Mouse (Mus musculus): ENCODE measurements at regions not wholly inside any gene's neighbourhood (a gene's known extent, or its start where the extent isn't known, plus 50 kb on each side); places are given as distances from the start of the nearest gene placed in this dataset.

DNA sequence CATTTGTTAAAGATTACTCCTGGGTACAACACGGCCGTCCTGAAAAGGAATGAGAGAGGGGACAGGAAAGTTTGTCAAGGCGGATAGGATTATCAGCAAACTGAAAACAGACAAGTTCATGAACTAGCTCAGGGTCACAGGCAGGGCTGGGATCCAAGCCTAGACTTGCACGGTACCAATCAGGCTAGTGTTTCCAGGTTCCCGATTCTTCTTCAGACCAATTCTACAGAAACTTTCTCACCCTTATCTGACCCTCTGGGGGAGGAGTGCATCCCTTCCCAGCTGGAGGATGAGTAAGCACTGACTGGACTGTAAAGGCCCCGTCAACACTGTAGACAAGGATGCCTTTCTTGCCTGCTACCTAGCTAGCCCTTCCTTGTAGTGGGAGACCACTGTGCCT is 238.3 kb upstream of the Fggy start:
- TF ChIP-seq POU5F1 (IDR thresholded peaks at IDR 0.05; ENCODE audit: borderline replicate concordance, low read length) (no peak), NANOG (IDR thresholded peaks at IDR 0.05; ENCODE audit: borderline replicate concordance, low read length) (no peak)
- H3K9me3 ChIP-seq (ENCODE audit: low read length) = no peaks in the 10 kb centered on the region

DNA sequence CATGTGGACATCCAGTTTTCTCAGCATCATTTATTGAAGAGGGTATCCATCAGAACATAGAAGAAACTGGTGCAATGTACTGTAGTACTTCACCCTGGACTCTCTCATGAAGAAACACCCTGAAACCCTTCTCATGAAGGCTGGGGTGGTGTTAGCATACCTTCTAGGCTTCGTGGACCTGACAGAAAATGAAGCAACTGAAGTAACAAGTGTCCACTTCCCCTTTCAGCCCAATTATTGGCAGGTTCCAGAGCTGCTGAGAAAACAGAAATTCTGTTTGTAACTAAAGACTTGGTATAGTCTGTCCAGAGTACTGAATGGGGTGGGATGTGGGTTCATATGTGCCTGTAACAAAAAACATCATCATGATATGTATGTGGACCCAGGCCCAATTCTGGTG is 231.4 kb upstream of the Fggy start:
- TF ChIP-seq NANOG (IDR thresholded peaks at IDR 0.05; ENCODE audit: borderline replicate concordance, low read length) (no peak), POU5F1 (IDR thresholded peaks at IDR 0.05; ENCODE audit: borderline replicate concordance, low read length) (no peak)
- no peaks in the 10 kb centered on the region for H3K9me3 ChIP-seq (ENCODE audit: low read length)
- no peaks in the 10 kb centered on the region for H3K4me1 ChIP-seq (replicated peaks; ENCODE audit: low read depth, low read length)

More for the DNA sequence above, 238.3 kb upstream of the Fggy start:
- Histone ChIP-seq H3K36me3 (ENCODE audit: insufficient read depth, low read length) (no peaks in the 10 kb centered on the region), H3K4me3 (replicated peaks; ENCODE audit: low read length) (no peak overlapping the region), H3K27me3 (ENCODE audit: insufficient read depth, low read length) (no peaks in the 10 kb centered on the region), H3K4me1 (replicated peaks; ENCODE audit: low read depth, low read length) (peaks cover 10% of the 10 kb centered on the region; the same call in 1 of the 2 replicates)

DNA sequence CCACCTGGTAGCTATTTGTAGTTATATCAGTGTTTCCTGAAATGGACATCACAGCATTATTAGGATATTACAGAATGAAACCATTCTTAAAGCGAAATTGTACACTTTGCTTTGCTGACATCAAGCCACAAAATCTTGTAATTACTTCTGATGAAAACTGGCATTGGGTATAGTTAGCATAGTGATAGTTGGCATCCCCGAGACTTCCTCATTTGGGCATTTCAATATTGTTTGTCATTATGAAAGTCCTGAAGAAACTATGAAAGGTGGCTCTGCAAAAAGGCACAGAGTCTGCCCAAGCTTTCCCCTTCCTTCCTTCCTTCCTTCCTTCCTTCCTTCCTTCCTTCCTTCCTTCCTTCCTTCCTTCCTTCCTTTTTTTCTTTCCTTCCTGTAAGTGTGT is 217.5 kb upstream of the Fggy start:
- H3K4me3 ChIP-seq (replicated peaks; ENCODE audit: low read length) = no peak overlapping the region
- H3K4me1 ChIP-seq (replicated peaks; ENCODE audit: low read depth, low read length) = no peaks in the 10 kb centered on the region
- TF ChIP-seq NANOG (IDR thresholded peaks at IDR 0.05; ENCODE audit: borderline replicate concordance, low read length) (no peak), POU5F1 (IDR thresholded peaks at IDR 0.05; ENCODE audit: borderline replicate concordance, low read length) (no peak), CTCF (conservative IDR thresholded peaks at IDR 0.05; ENCODE audit: low read length) (no peak)
- 0 out of 2 replicates have a peak, but pooled peaks cover 5% of the 10 kb centered on the region for H3K9me3 ChIP-seq (ENCODE audit: low read length)
- H3K36me3 ChIP-seq (ENCODE audit: insufficient read depth, low read length) = no peaks in the 10 kb centered on the region
- no peaks in the 10 kb centered on the region for H3K27me3 ChIP-seq (ENCODE audit: insufficient read depth, low read length)

More for the DNA sequence above, 231.4 kb upstream of the Fggy start:
- H3K36me3 ChIP-seq (ENCODE audit: insufficient read depth, low read length) = no peaks in the 10 kb centered on the region
- H3K4me3 ChIP-seq (replicated peaks; ENCODE audit: low read length) = no peak overlapping the region
- no peaks in the 10 kb centered on the region for H3K27me3 ChIP-seq (ENCODE audit: insufficient read depth, low read length)

DNA sequence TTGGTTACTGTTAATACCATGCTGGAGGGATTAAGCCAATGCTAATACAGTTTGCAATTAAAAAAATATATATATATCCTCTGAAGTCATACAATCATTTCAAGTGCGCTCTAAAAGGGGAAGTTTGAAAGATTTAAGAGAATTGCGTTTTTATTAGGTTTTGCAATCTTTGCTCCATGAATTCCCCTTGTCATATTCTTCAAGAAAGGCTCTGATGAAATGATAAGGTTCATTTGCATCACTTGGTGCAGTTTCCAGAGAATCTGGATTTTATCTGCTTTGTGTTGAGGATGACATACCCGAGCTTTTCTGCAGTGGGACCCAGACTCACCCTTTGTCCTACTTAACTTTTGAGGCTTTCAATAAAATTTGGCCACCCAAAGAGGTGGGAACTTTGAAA is 216.4 kb upstream of the Fggy start:
- no peaks in the 10 kb centered on the region for H3K4me1 ChIP-seq (replicated peaks; ENCODE audit: low read depth, low read length)
- TF ChIP-seq CTCF (conservative IDR thresholded peaks at IDR 0.05; ENCODE audit: low read length) (no peak), NANOG (IDR thresholded peaks at IDR 0.05; ENCODE audit: borderline replicate concordance, low read length) (no peak), POU5F1 (IDR thresholded peaks at IDR 0.05; ENCODE audit: borderline replicate concordance, low read length) (no peak)
- H3K4me3 ChIP-seq (replicated peaks; ENCODE audit: low read length) = no peak overlapping the region
- no peaks in the 10 kb centered on the region for H3K27me3 ChIP-seq (ENCODE audit: insufficient read depth, low read length)
- H3K36me3 ChIP-seq (ENCODE audit: insufficient read depth, low read length) = no peaks in the 10 kb centered on the region
- H3K9me3 ChIP-seq (ENCODE audit: low read length) = 0 out of 2 replicates have a peak, but pooled peaks cover 5% of the 10 kb centered on the region

DNA sequence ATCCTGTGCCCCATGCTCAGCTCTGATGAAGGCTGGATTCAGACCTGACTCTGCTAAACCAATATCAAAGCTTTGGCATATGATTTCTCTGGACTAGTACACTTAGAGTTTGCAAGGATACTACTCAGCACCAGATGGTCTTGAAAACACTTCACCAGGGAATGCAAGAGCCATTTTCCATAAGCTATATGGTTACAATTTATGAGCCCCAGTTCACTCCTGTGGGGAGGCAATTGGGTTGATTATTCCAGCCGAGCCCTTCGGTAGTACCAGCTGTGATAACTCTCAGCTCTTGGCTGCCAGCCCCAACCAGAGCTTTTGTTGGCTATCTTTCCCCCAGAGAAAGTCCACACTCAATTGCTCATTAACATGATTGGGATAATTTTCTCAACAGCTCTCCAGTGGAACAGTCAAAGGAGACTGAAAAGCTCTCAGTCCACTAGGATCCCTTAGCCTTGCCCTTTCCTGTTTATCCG is 210.5 kb upstream of the Fggy start:
- TF ChIP-seq POU5F1 (IDR thresholded peaks at IDR 0.05; ENCODE audit: borderline replicate concordance, low read length) = no peak
- TF ChIP-seq CTCF (conservative IDR thresholded peaks at IDR 0.05; ENCODE audit: low read length) = no peak
- TF ChIP-seq NANOG (IDR thresholded peaks at IDR 0.05; ENCODE audit: borderline replicate concordance, low read length) = no peak
- Histone ChIP-seq H3K9me3 (ENCODE audit: low read length) (0 out of 2 replicates have a peak, but pooled peaks cover 3% of the 10 kb centered on the region), H3K27me3 (ENCODE audit: insufficient read depth, low read length) (no peaks in the 10 kb centered on the region), H3K4me3 (replicated peaks; ENCODE audit: low read length) (no peak overlapping the region), H3K4me1 (replicated peaks; ENCODE audit: low read depth, low read length) (no peaks in the 10 kb centered on the region), H3K36me3 (ENCODE audit: insufficient read depth, low read length) (no peaks in the 10 kb centered on the region)

DNA sequence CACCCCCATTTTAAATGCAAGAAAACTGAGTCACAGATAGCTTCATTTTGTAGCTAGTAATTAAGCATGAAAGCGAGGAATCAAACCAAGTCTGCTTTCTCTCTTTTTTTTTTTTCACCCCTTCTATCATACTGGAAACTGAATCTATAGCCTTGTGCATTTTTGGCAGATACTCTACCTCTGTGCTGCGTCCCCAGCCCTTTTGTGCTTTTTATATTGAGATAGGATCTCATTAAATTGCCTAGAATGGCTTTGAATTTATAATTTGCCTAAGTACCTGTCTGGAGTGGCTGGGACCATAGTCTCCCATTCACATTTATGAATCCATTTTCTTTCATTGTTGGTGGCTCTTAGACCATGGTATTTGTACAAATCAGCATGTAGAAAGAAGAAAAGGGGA is 209.9 kb upstream of the Fggy start:
- no peak for TF ChIP-seq POU5F1 (IDR thresholded peaks at IDR 0.05; ENCODE audit: borderline replicate concordance, low read length)
- TF ChIP-seq CTCF (conservative IDR thresholded peaks at IDR 0.05; ENCODE audit: low read length) = no peak
- no peak for TF ChIP-seq NANOG (IDR thresholded peaks at IDR 0.05; ENCODE audit: borderline replicate concordance, low read length)
- 0 out of 2 replicates have a peak, but pooled peaks cover 3% of the 10 kb centered on the region for H3K9me3 ChIP-seq (ENCODE audit: low read length)

DNA sequence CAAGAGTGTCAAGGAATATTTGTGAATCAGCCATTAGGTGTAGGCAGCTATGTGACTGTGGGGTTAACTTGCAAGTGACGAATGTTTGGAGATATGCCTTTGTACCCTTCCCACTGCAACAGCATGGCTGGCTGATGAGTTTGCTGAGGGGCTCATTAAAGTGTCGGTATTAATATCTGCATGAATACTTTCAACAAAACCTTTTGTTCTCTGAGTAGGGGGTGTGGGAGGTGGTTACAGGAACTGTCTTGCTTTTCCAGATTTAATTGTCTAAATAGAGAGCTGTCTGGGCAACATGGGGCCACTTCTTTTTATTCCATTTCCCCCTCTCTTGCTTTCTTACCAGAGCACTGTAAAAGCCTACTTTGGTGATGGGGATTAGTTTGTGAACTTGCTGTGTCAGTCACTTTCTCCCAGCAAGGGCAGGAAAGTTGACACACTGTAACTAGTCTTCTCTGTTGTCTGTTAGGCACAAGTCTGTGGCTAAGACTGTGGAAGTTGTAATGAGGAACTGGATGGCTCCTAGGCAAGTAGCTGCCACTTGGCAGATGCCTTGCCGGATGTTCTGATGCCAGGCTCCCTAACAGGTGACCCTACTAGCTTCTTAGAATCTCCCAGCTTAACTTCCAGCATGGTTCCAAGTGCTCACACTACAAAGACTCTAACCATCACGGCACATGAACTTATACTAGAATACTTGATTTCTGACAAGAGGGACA is 208.7 kb upstream of the Fggy start:
- Histone ChIP-seq H3K9me3 (ENCODE audit: low read length) (0 out of 2 replicates have a peak, but pooled peaks cover 3% of the 10 kb centered on the region), H3K4me1 (replicated peaks; ENCODE audit: low read depth, low read length) (no peaks in the 10 kb centered on the region), H3K36me3 (ENCODE audit: insufficient read depth, low read length) (no peaks in the 10 kb centered on the region), H3K4me3 (replicated peaks; ENCODE audit: low read length) (no peak overlapping the region), H3K27me3 (ENCODE audit: insufficient read depth, low read length) (no peaks in the 10 kb centered on the region)
- TF ChIP-seq NANOG (IDR thresholded peaks at IDR 0.05; ENCODE audit: borderline replicate concordance, low read length) (no peak), CTCF (conservative IDR thresholded peaks at IDR 0.05; ENCODE audit: low read length) (no peak), POU5F1 (IDR thresholded peaks at IDR 0.05; ENCODE audit: borderline replicate concordance, low read length) (no peak)

More for the DNA sequence above, 209.9 kb upstream of the Fggy start:
- no peak overlapping the region for H3K4me3 ChIP-seq (replicated peaks; ENCODE audit: low read length)
- no peaks in the 10 kb centered on the region for H3K27me3 ChIP-seq (ENCODE audit: insufficient read depth, low read length)
- no peaks in the 10 kb centered on the region for H3K4me1 ChIP-seq (replicated peaks; ENCODE audit: low read depth, low read length)
- H3K36me3 ChIP-seq (ENCODE audit: insufficient read depth, low read length) = no peaks in the 10 kb centered on the region

DNA sequence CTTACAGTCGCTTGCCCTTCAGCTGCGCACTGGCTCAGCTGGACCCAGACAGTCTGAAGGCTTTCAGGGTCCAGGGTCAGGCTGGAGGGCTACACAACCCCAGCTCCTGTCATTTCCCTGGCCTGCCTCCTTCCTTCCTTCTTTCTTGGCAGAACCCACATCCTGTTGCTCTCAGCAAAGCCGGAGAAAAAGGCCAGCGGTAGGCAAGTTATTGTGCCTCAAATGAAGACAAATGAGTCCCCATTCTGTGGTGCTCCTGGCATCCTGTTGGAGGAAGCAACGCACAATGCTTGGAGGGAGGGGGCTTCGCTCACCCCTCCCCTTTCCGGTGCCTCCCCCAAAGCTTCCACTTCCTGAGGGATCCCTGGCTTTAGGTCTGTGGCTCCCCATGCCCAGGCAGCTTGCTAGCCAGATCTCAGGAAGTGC is 203.4 kb upstream of the Fggy start:
- 0 out of 2 replicates have a peak, but pooled peaks cover 3% of the 10 kb centered on the region for H3K9me3 ChIP-seq (ENCODE audit: low read length)
- H3K4me1 ChIP-seq (replicated peaks; ENCODE audit: low read depth, low read length) = no peaks in the 10 kb centered on the region
- TF ChIP-seq NANOG (IDR thresholded peaks at IDR 0.05; ENCODE audit: borderline replicate concordance, low read length) = no peak
- no peak for TF ChIP-seq POU5F1 (IDR thresholded peaks at IDR 0.05; ENCODE audit: borderline replicate concordance, low read length)
- no peak for TF ChIP-seq CTCF (conservative IDR thresholded peaks at IDR 0.05; ENCODE audit: low read length)
- H3K27me3 ChIP-seq (ENCODE audit: insufficient read depth, low read length) = no peaks in the 10 kb centered on the region
- H3K36me3 ChIP-seq (ENCODE audit: insufficient read depth, low read length) = no peaks in the 10 kb centered on the region
- H3K4me3 ChIP-seq (replicated peaks; ENCODE audit: low read length) = no peak overlapping the region

All from E14TG2a.4 (cell line).